Mouse (Mus musculus): ENCODE results near the gene Stra8.

- TF ChIP-seq CTCF (IDR thresholded peaks at IDR 0.05): no peak
- no peak for TF ChIP-seq EP300 (IDR thresholded peaks at IDR 0.05)
Measured at GRCm38 (mm10) chr6:34971181-34971580, 51.2 kb downstream of the Stra8 start.

Measured in lung, postnatal 0 days (tissue).